Mouse (Mus musculus): ENCODE measurements at regions not wholly inside any gene's neighbourhood (a gene's known extent, or its start where the extent isn't known, plus 50 kb on each side); places are given as distances from the start of the nearest gene placed in this dataset.
A peak's percentile ranks its signal among the peaks of the same experiment; 100 is the strongest.

GRCm38 (mm10) chrX:14505102-14505501 lies 294.2 kb downstream of the H2al1n start:
- DNase-seq: peak; percentile 3 to 16
